Mouse (Mus musculus) liver, embryonic 11.5 days (tissue): ENCODE data around the gene Prss8. TPM values are rescaled to one million over a fixed set of nuclear protein-coding genes. Genes with fewer than 3 reads are reported as not detected.

Source experiments
- ATAC-seq: fragments of 200-750 bp; cut with Nextera tagmentation; replicated peaks from 2 replicates; pipeline ENCODE4 v1.8.0; 2017; ENCODE audit warnings: moderate number of reproducible peaks, mild to moderate bottlenecking, moderate TSS enrichment, moderate library complexity; ENCODE audit not compliant: low FRiP score
- DNase-seq: peaks from one replicate; pipeline ENCODE4 v3.0.0-alpha.2; 2017; ENCODE audit warnings: low spot score
- H3K27ac ChIP-seq: fragments of 300-500 bp; sonication (generic); 2 replicates; pipeline ENCODE4 v1.5.1; 2014; ENCODE audit warnings: mild to moderate bottlenecking, low read depth, low read length, control low read depth
- H3K27me3 ChIP-seq: fragments of 300-500 bp; sonication (generic); replicated peaks from 2 replicates; pipeline ENCODE4 v1.6.1; 2014; ENCODE audit warnings: low read length, mixed read lengths; ENCODE audit not compliant: control insufficient read depth, insufficient read depth
- H3K36me3 ChIP-seq: fragments of 300-500 bp; sonication (generic); 2 replicates; pipeline ENCODE4 v1.6.1; 2014; ENCODE audit warnings: mild to moderate bottlenecking, low read length, moderate library complexity, mixed read lengths; ENCODE audit not compliant: control insufficient read depth, insufficient read depth
- H3K4me1 ChIP-seq: fragments of 300-500 bp; sonication (generic); replicated peaks from 2 replicates; pipeline ENCODE4 v1.6.1; 2014; ENCODE audit warnings: low read length, mixed read lengths; ENCODE audit not compliant: control insufficient read depth, insufficient read depth
- H3K4me2 ChIP-seq: fragments of 300-500 bp; sonication (generic); 2 replicates; pipeline ENCODE4 v1.6.1; 2014; ENCODE audit warnings: mild to moderate bottlenecking, control low read depth, moderate library complexity
- H3K4me3 ChIP-seq: fragments of 300-500 bp; sonication (generic); 2 replicates; pipeline ENCODE4 v1.5.1; 2014; ENCODE audit warnings: low read depth, low read length, control low read depth
- H3K9ac ChIP-seq: fragments of 300-500 bp; sonication (generic); 2 replicates; pipeline ENCODE4 v1.6.1; 2014; ENCODE audit warnings: low read depth, low read length, control low read depth
- H3K9me3 ChIP-seq: fragments of 300-500 bp; sonication (generic); 2 replicates; pipeline ENCODE4 v1.6.1; 2016; ENCODE audit warnings: low read length, inconsistent platforms, mixed read lengths; ENCODE audit not compliant: control insufficient read depth
- WGBS: fragments of 180-500 bp; shearing (Covaris S2); extraction: QIAGEN DNeasy Blood & Tissue Kit; methylation state at CpG from one replicate; pipeline ENCODE4 v1.1.7; 2014; 5-methylcytosine and 5-hydroxymethylcytosine counted together
- polyA plus RNA-seq: library from polyadenylated mRNA; unstranded; fragments of >200 nt; fragmentation: Nextera tagmentation; extraction: Ambion mirVana; gene quantifications from 2 replicates; pipeline ENCODE4 v1.2.1, GENCODE M21; 2014

The Prss8 gene
- polyA plus RNA-seq, 1 experiment from 2014 or later = 3.4 TPM

DNA sequence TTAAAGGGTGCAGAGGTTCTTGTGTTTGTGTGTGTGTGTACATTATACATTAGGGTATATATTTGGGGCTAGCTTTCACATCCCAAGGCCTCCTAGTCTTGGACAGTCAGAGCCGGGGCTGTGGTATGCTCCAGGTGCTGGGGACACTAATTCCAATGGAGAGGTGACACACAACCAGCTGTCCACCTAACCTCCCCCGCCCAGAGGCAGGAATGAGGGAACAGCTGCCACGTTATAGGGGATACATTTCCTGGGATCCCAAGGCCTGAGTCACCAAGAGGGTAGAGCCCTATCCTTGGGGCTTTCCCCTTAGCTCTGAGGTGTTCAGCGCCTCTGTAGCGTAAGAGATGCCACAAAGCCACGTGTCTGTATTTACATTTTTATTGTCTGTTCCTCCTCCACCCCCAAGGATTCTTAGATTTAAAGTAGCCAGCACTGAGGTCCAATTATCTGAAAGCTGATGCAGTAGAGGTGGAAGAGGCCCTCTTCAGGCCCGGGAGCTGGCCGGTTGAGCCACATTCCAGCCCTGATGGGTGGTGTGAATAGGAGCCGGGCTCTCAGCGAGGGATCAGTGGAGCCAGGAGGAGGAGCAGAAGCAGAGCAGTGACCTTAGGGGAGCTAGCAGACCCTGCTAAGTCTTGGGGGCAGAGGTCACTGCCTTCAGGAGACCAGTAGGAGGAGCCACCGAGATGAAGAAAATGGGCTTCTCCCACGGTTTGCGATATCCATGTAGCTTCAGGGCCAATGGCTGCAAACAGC lies 2.5 kb upstream of the Prss8 start:
- H3K4me1 ChIP-seq = peaks cover 45% of the 10 kb centered on the region
- H3K27ac ChIP-seq = peak overlapping the region; percentile 63
- H3K4me3 ChIP-seq = no peak overlapping the region
- no peaks in the 10 kb centered on the region for H3K36me3 ChIP-seq
- peak overlapping the region; percentile 9; the same call in 1 of the 2 replicates for H3K9ac ChIP-seq
- DNase-seq = no peak
- 35% methylated on average over 13 of the region's 13 CpGs for WGBS
- H3K4me2 ChIP-seq = peak overlapping the region; percentile 31
- no peak for ATAC-seq
- H3K27me3 ChIP-seq = no peaks in the 10 kb centered on the region
- H3K9me3 ChIP-seq = no peaks in the 10 kb centered on the region

DNA sequence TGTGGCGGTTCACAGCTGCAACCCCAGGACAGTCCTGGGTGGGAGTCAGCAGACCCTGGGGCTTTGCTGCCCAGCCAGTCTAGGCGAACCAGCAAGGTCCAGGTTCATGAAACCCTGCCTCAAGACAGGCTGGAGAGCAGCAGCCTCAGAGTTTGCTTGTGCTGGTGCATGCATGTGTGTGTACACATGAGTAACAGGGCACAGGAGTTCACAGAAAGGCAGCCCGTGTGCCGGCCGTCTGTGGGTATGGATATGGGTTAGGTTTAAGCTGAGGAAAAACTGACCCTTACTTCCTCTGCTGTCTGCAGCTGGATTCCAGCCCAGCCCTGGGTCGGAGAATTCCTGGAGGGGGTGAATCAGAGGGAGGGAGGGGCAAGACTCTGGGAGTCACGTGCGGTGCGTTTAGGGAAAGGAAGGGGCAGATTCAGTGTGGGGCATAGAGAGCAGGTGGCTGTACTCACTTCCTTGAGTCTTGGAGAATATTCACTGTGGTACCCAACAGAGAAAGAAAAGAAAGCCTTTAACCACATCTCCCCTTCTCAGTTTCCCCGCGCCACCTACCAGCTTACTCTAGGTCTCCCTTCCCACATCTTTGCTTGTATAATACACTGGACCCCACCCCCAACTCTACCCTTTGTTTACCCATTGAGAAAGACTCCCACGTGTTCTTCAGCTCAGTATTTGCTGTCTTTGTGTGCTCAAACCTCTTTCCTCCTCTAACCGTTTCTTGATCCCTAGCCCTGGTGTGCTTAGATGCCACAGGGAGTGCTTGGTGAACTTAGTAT lies 1.6 kb upstream of the Prss8 start:
- no peaks in the 10 kb centered on the region for H3K9me3 ChIP-seq
- peak overlapping the region; percentile 31 for H3K4me2 ChIP-seq
- ATAC-seq (no peak), DNase-seq (no peak)
- peaks cover 45% of the 10 kb centered on the region for H3K4me1 ChIP-seq
- 41% methylated on average over 13 of the region's 13 CpGs for WGBS
- no peak overlapping the region for H3K4me3 ChIP-seq
- H3K36me3 ChIP-seq = no peaks in the 10 kb centered on the region
- no peaks in the 10 kb centered on the region for H3K27me3 ChIP-seq
- peak overlapping the region; percentile 63; the same call in 1 of the 2 replicates for H3K27ac ChIP-seq
- H3K9ac ChIP-seq = 0 out of 2 replicates have a peak overlapping the region, but pooled peaks have one; percentile 9

DNA sequence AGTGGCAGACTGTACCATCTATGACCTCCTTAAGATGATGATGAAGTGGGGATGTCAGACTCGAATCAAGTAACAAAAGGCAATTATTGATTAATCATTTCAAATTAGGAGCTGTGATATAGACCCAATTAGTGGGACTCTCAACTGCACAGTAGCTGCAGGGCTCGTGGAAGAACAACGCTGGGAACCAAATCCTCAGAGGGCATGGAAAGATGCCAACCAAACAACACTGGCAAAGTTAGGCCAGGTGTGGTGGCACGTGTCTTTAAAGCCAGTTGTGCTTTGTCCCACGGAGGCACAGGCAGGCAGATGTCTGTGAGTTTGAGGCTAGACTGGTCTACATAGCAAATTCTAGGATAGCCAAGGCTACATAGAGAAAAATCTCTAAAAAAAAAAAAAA lies 732 bp upstream of the Prss8 start:
- DNase-seq (no peak), ATAC-seq (no peak)
- no peak overlapping the region for H3K4me3 ChIP-seq
- H3K9ac ChIP-seq = no peak overlapping the region
- no peaks in the 10 kb centered on the region for H3K27me3 ChIP-seq
- 79% methylated on average over 5 of the region's 5 CpGs for WGBS
- H3K27ac ChIP-seq = no peak overlapping the region
- no peak overlapping the region for H3K4me2 ChIP-seq
- H3K9me3 ChIP-seq = no peaks in the 10 kb centered on the region
- peaks cover 2% of the 10 kb centered on the region; the same call in 1 of the 2 replicates for H3K36me3 ChIP-seq
- peaks cover 39% of the 10 kb centered on the region for H3K4me1 ChIP-seq

DNA sequence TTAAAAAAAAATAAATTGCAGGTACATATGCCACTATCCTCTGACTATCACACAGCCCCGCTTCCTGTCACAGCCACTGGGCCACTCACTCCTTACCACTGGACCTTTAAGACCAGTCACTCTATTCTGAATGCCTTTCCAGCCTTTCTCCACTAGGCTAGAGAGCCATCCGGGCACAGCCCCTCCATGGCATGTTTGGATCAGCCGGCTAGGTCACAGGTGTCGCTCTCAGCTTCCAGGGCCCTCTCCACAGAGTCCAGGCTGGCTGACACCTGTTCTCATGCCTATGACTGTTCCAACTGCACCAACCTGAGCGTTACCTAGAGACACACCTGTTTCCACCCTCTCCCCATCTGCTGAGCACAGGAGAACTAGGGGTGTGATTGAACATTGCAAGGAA lies 1.3 kb downstream of the Prss8 start:
- no peaks in the 10 kb centered on the region for H3K27me3 ChIP-seq
- no peak overlapping the region for H3K4me3 ChIP-seq
- H3K36me3 ChIP-seq = peaks cover 3% of the 10 kb centered on the region; the same call in 1 of the 2 replicates
- no peaks in the 10 kb centered on the region for H3K9me3 ChIP-seq
- ATAC-seq = no peak
- DNase-seq = no peak
- H3K9ac ChIP-seq = no peak overlapping the region
- peaks cover 30% of the 10 kb centered on the region for H3K4me1 ChIP-seq
- H3K27ac ChIP-seq = no peak overlapping the region
- peak overlapping the region; percentile 59 for H3K4me2 ChIP-seq
- WGBS = 59% methylated on average over 5 of the region's 5 CpGs

DNA sequence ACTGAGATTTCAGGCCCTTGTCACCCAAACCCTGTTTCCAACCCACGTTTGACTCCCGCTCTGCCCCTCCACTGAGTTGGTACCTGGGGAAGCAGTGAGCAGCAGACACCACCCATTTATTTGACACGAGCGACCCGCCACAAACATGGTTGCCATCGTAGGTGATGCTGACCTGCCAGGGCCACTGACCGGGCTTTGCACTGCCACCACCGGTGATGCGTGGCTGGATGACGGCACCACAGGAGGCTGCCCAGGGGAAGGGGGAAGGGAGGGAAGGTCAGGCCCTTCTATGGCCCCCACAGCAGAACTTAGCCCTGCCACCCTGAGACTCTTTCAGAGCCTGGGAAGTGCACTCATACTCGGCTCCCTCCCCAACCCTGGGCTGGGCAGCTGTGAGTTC lies 2.2 kb downstream of the Prss8 start:
- WGBS = 92% methylated on average over 11 of the region's 11 CpGs
- no peak overlapping the region for H3K9ac ChIP-seq
- H3K4me2 ChIP-seq = no peak overlapping the region
- peaks cover 25% of the 10 kb centered on the region for H3K4me1 ChIP-seq
- H3K4me3 ChIP-seq = no peak overlapping the region
- ATAC-seq (no peak), DNase-seq (no peak)
- peaks cover 9% of the 10 kb centered on the region; the same call in 1 of the 2 replicates for H3K36me3 ChIP-seq
- no peaks in the 10 kb centered on the region for H3K9me3 ChIP-seq
- H3K27me3 ChIP-seq = no peaks in the 10 kb centered on the region
- H3K27ac ChIP-seq = no peak overlapping the region

DNA sequence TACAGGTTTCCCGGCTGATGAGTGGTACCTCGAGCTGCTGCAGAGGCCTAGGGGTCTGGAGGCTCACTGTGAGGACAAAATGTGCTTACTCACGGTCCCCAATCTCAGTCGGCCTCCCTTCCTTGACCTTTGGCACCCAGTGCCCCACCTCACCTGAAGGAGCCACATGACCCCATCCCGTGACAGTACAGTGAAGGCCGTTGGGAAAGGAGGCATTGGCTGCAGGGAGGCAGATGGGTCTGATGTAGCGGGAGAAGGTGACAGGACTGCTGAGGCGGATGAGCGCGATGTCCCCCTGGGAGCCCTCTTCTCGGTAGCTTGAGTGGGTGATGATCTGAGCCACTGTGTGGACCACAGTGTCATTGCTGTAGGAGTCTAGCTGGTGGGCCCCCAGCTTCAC lies 3.1 kb downstream of the Prss8 start:
- ATAC-seq (no peak), DNase-seq (no peak)
- no peak overlapping the region for H3K4me3 ChIP-seq
- H3K27ac ChIP-seq = no peak overlapping the region
- peaks cover 31% of the 10 kb centered on the region for H3K4me1 ChIP-seq
- no peaks in the 10 kb centered on the region for H3K27me3 ChIP-seq
- peaks cover 9% of the 10 kb centered on the region; the same call in 1 of the 2 replicates for H3K36me3 ChIP-seq
- no peaks in the 10 kb centered on the region for H3K9me3 ChIP-seq
- H3K9ac ChIP-seq = no peak overlapping the region
- WGBS = 82% methylated on average over 11 of the region's 11 CpGs
- no peak overlapping the region for H3K4me2 ChIP-seq

DNA sequence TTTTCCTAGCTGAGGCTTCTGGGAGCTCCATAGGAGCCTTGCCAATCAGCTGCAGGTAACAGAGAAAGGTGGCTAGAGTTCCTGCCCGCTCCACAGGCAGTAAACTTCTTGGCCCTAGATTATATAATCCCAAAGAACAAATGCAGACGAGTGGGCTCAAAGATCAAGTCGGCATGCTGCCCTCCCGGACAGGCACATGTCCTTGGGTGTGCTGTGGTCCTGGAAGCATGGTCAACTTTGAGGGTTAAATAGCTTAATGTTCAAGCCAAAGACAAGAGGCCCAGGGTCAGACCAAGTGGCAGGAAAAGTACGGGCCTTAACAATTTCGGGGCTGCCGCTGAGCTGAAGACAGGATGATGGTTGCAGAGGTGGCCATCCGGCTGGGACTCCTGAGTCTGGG lies 3.8 kb downstream of the Prss8 start:
- Histone ChIP-seq H3K36me3 (peaks cover 9% of the 10 kb centered on the region; the same call in 1 of the 2 replicates), H3K4me2 (no peak overlapping the region), H3K9me3 (no peaks in the 10 kb centered on the region), H3K4me1 (peaks cover 27% of the 10 kb centered on the region), H3K27me3 (no peaks in the 10 kb centered on the region), H3K9ac (no peak overlapping the region), H3K4me3 (no peak overlapping the region), H3K27ac (no peak overlapping the region)
- 86% methylated on average over 8 of the region's 8 CpGs for WGBS
- ATAC-seq = no peak
- DNase-seq = no peak

DNA sequence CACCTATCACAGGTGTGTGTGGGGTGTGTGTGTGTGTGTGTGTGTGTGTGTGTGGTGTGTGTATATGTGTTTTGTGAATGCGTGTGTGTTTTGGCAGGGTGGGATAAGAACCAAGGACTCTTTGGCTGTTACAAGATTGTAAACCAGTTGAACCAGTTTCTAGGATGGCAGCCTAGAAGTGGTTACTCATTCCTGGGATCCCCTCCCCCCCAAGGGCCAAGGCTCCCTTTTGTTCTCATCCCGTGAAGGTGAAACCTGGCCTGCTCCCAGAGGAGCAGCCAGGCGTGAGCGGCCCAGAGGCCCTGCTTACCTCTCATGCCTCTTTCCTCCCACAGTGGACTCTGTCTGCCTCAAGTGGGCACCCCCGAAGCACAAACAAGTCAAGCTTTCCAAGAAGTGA lies 4.7 kb downstream of the Prss8 start:
- Histone ChIP-seq H3K9me3 (no peaks in the 10 kb centered on the region), H3K9ac (no peak overlapping the region), H3K27me3 (no peaks in the 10 kb centered on the region), H3K36me3 (peaks cover 9% of the 10 kb centered on the region; the same call in 1 of the 2 replicates), H3K27ac (no peak overlapping the region), H3K4me1 (peaks cover 25% of the 10 kb centered on the region), H3K4me3 (no peak overlapping the region), H3K4me2 (no peak overlapping the region)
- no peak for DNase-seq
- no peak for ATAC-seq
- 82% methylated on average over 5 of the region's 5 CpGs for WGBS
